Mouse (Mus musculus): ENCODE data around the gene Arl4a. TPM values are rescaled to one million over a fixed set of nuclear protein-coding genes. Genes with fewer than 3 reads are reported as not detected.

Gene Arl4a
- polyA plus RNA-seq, 1 experiment from 2014 or later = 108 TPM

GRCm38 (mm10) chr12:40037226-40037813 lies 505 bp downstream of the Arl4a start:
- peak overlapping the region; percentile 95 for H3K4me3 ChIP-seq (ENCODE audit: low read length)
- no peaks in the 10 kb centered on the region for H3K9me3 ChIP-seq (ENCODE audit: control insufficient read depth, low read length)
- H3K36me3 ChIP-seq (ENCODE audit: control insufficient read depth, insufficient read depth, low read length) = no peaks in the 10 kb centered on the region
- peak overlapping the region; percentile 96 for H3K9ac ChIP-seq (ENCODE audit: low read depth, low read length)
- peak overlapping the region; percentile 97 for H3K27ac ChIP-seq (ENCODE audit: low read depth, low read length)
- 0% methylated on average over 49 of the region's 60 CpGs for WGBS
- ATAC-seq = peak; percentile 97
- peaks cover 10% of the 10 kb centered on the region for H3K4me1 ChIP-seq (ENCODE audit: control insufficient read depth, insufficient read depth, low read depth, low read length)
- H3K4me2 ChIP-seq (ENCODE audit: low read length) = peak overlapping the region; percentile 84
- no peaks in the 10 kb centered on the region for H3K27me3 ChIP-seq (replicated peaks; ENCODE audit: control insufficient read depth, insufficient read depth, low read length)

DNA sequence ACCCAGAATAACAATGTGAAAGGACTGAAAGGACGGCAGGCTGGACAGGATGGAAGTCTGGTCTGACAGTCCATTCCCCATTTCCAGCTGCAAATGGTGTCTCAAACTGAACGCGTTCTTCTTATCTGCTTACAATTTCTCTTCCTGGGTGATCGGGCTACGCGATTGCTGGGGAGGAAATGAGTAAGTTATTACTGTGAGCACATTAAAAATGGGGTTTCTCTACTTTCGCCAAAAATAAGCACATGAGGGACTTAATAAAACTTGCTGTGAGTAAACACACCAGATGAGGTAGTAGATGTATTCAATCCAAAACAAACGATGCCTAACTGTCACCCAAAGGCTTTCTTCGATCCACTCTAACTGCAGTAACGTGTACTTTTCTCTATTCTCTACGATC lies 1.2 kb downstream of the Arl4a start:
- no peaks in the 10 kb centered on the region for H3K9me3 ChIP-seq (ENCODE audit: control insufficient read depth, low read length)

DNA sequence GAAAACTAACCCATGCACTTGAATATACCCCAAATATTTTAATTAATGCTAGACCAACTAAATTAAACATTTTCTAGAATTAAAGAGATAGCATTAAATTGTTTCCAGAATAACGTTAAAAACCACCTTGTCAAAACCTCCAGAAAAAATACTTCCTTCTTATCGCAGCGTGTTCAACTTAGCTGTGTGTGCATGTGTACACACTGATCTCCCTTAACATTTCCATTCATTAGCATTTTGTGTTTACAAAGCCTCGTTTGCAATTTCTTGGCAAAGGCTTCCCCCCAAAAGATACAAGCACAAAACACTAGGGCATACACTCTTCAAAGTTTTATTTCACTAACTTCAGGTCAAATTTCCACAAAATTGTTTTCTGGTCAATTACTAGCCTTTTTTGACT lies 2.3 kb downstream of the Arl4a start:
- 51% methylated on average over 4 of the region's 4 CpGs for WGBS
- Histone ChIP-seq H3K36me3 (ENCODE audit: control insufficient read depth, insufficient read depth, low read length) (no peaks in the 10 kb centered on the region), H3K9ac (ENCODE audit: low read depth, low read length) (no peak overlapping the region), H3K27me3 (replicated peaks; ENCODE audit: control insufficient read depth, insufficient read depth, low read length) (no peaks in the 10 kb centered on the region), H3K4me2 (ENCODE audit: low read length) (peak overlapping the region; percentile 84), H3K4me3 (ENCODE audit: low read length) (peak overlapping the region; percentile 95), H3K9me3 (ENCODE audit: control insufficient read depth, low read length) (no peaks in the 10 kb centered on the region), H3K27ac (ENCODE audit: low read depth, low read length) (no peak overlapping the region), H3K4me1 (ENCODE audit: control insufficient read depth, insufficient read depth, low read depth, low read length) (peaks cover 10% of the 10 kb centered on the region)
- no peak for ATAC-seq

More for the DNA sequence above, 1.2 kb downstream of the Arl4a start:
- Histone ChIP-seq H3K27ac (ENCODE audit: low read depth, low read length) (peak overlapping the region; percentile 97), H3K27me3 (replicated peaks; ENCODE audit: control insufficient read depth, insufficient read depth, low read length) (no peaks in the 10 kb centered on the region), H3K9ac (ENCODE audit: low read depth, low read length) (peak overlapping the region; percentile 96), H3K4me1 (ENCODE audit: control insufficient read depth, insufficient read depth, low read depth, low read length) (peaks cover 10% of the 10 kb centered on the region), H3K4me3 (ENCODE audit: low read length) (peak overlapping the region; percentile 95), H3K4me2 (ENCODE audit: low read length) (peak overlapping the region; percentile 84), H3K36me3 (ENCODE audit: control insufficient read depth, insufficient read depth, low read length) (no peaks in the 10 kb centered on the region)
- WGBS = 1% methylated on average over 11 of the region's 11 CpGs
- ATAC-seq = no peak

DNA sequence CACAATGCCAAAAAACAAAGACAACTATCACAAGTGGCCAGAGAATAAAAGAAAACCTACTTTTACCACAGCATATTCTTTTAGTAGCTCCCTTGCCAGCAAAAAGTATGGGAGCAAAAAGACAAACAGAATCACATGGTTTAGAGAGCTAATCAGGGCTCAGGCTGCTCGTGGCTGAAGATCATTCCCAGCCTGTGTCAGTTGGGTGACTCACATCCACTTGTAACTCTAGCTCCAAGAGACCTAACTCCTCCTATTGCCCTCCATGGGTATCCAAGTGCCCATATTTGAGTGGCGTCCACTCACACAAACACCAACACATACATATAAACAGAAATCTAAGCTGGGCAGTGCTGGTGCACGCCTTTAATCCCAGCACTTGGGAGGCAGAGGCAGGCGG lies 8.6 kb downstream of the Arl4a start:
- no peaks in the 10 kb centered on the region for H3K9me3 ChIP-seq (ENCODE audit: control insufficient read depth, low read length)
- no peak overlapping the region for H3K27ac ChIP-seq (ENCODE audit: low read depth, low read length)
- H3K4me1 ChIP-seq (ENCODE audit: control insufficient read depth, insufficient read depth, low read depth, low read length) = peaks cover 2% of the 10 kb centered on the region; the same call in 1 of the 2 replicates
- no peak overlapping the region for H3K4me2 ChIP-seq (ENCODE audit: low read length)
- ATAC-seq = no peak
- H3K36me3 ChIP-seq (ENCODE audit: control insufficient read depth, insufficient read depth, low read length) = no peaks in the 10 kb centered on the region
- 90% methylated on average over 4 of the region's 4 CpGs for WGBS
- no peak overlapping the region for H3K9ac ChIP-seq (ENCODE audit: low read depth, low read length)
- no peaks in the 10 kb centered on the region for H3K27me3 ChIP-seq (replicated peaks; ENCODE audit: control insufficient read depth, insufficient read depth, low read length)
- no peak overlapping the region for H3K4me3 ChIP-seq (ENCODE audit: low read length)

- 95% methylated on average over 3 of the region's 3 CpGs for WGBS
- Histone ChIP-seq H3K4me2 (ENCODE audit: low read length) (no peak overlapping the region), H3K36me3 (ENCODE audit: control insufficient read depth, insufficient read depth, low read length) (no peaks in the 10 kb centered on the region), H3K27ac (ENCODE audit: low read depth, low read length) (no peak overlapping the region), H3K4me3 (ENCODE audit: low read length) (no peak overlapping the region), H3K4me1 (ENCODE audit: control insufficient read depth, insufficient read depth, low read depth, low read length) (no peaks in the 10 kb centered on the region), H3K27me3 (replicated peaks; ENCODE audit: control insufficient read depth, insufficient read depth, low read length) (no peaks in the 10 kb centered on the region), H3K9ac (ENCODE audit: low read depth, low read length) (no peak overlapping the region), H3K9me3 (ENCODE audit: control insufficient read depth, low read length) (no peaks in the 10 kb centered on the region)
- ATAC-seq = no peak
These were observed 10.0 kb downstream of the Arl4a start for GRCm38 (mm10) chr12:40027846-40028245.

DNA sequence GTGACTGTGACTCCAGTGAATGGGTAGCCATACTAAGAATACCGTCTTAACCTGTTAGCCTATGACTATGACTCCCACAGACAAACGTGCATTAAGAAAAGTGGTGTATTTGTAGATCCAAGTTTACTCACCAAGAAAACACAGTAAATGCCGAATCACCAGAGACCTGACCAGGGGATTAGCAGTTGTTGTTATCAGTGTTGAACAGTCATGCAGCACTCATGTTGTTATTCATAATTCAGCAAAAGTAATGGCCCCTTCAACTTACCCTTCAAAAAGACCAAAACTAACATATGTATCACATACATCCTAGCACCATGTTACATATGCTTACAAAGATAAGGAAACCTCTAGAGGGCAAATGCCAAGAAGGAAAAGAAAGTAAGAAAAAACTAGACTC lies 10.4 kb downstream of the Arl4a start:
- H3K27me3 ChIP-seq (replicated peaks; ENCODE audit: control insufficient read depth, insufficient read depth, low read length) = no peaks in the 10 kb centered on the region
- ATAC-seq = no peak

DNA sequence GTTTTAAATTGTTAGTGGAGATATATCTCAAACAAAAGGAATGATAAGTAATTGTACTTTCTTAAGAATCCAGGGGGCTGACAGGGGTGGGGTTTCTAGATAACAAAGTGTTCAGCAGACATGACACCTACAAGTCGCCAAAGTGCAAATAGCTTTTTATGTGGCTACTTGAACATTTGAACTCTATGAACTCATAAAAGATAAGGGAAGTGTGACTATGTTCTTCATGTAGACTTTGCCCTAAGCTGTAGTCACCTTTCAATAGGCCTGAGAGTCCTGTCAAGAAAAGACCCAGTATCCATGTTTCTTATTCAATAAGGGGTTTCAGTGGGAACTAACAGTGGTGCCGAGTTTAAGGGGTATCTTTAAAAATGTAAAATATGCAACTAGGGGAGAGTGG lies 13.9 kb downstream of the Arl4a start:
- no peaks in the 10 kb centered on the region for H3K27me3 ChIP-seq (replicated peaks; ENCODE audit: control insufficient read depth, insufficient read depth, low read length)
- H3K9ac ChIP-seq (ENCODE audit: low read depth, low read length) = no peak overlapping the region
- no peaks in the 10 kb centered on the region for H3K36me3 ChIP-seq (ENCODE audit: control insufficient read depth, insufficient read depth, low read length)
- no peak for ATAC-seq
- 95% methylated on average over 2 of the region's 2 CpGs for WGBS
- H3K27ac ChIP-seq (ENCODE audit: low read depth, low read length) = no peak overlapping the region
- no peak overlapping the region for H3K4me2 ChIP-seq (ENCODE audit: low read length)
- H3K4me1 ChIP-seq (ENCODE audit: control insufficient read depth, insufficient read depth, low read depth, low read length) = no peaks in the 10 kb centered on the region
- no peaks in the 10 kb centered on the region for H3K9me3 ChIP-seq (ENCODE audit: control insufficient read depth, low read length)
- no peak overlapping the region for H3K4me3 ChIP-seq (ENCODE audit: low read length)

More for the DNA sequence above, 10.4 kb downstream of the Arl4a start:
- WGBS = 85% methylated on average over 3 of the region's 3 CpGs
- Histone ChIP-seq H3K4me1 (ENCODE audit: control insufficient read depth, insufficient read depth, low read depth, low read length) (no peaks in the 10 kb centered on the region), H3K27ac (ENCODE audit: low read depth, low read length) (no peak overlapping the region), H3K4me3 (ENCODE audit: low read length) (no peak overlapping the region), H3K4me2 (ENCODE audit: low read length) (no peak overlapping the region), H3K36me3 (ENCODE audit: control insufficient read depth, insufficient read depth, low read length) (no peaks in the 10 kb centered on the region), H3K9ac (ENCODE audit: low read depth, low read length) (no peak overlapping the region), H3K9me3 (ENCODE audit: control insufficient read depth, low read length) (no peaks in the 10 kb centered on the region)

DNA sequence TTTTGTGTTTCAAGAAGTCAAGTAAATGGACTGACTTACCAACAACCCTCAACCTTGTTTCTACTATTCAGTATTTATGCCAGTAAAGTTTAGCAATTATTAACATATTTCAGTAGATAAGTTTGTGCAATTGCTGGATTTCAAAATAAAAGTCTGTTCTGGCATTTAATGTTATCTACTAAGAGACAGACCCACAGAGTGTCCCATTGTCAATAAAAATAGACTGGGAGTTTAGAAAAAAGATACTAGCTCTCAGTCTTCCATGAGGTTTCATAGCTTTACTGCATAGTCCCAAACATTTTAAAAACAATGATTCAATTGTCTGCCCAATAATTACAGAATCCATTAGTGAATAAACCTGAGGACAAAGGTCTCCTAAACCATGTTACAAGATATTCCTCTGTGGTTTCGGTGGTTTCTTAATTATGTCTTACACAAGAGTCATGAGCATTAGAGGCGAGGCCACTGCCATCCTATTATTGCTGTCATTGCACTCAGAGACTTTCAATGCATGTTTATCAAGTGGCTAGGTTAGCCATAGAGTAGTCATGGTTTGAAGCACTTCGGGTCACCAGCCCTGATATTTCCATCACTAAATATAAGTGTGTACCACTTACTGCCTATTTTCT lies 14.7 kb downstream of the Arl4a start:
- no peak for ATAC-seq
- Histone ChIP-seq H3K4me3 (ENCODE audit: low read length) (no peak overlapping the region), H3K9me3 (ENCODE audit: control insufficient read depth, low read length) (no peaks in the 10 kb centered on the region), H3K27me3 (replicated peaks; ENCODE audit: control insufficient read depth, insufficient read depth, low read length) (no peaks in the 10 kb centered on the region), H3K4me1 (ENCODE audit: control insufficient read depth, insufficient read depth, low read depth, low read length) (no peaks in the 10 kb centered on the region), H3K27ac (ENCODE audit: low read depth, low read length) (no peak overlapping the region), H3K36me3 (ENCODE audit: control insufficient read depth, insufficient read depth, low read length) (no peaks in the 10 kb centered on the region), H3K9ac (ENCODE audit: low read depth, low read length) (no peak overlapping the region), H3K4me2 (ENCODE audit: low read length) (no peak overlapping the region)
- WGBS = 86% methylated on average over 3 of the region's 3 CpGs

GRCm38 (mm10) chr12:40022344-40022743 lies 15.5 kb downstream of the Arl4a start:
- Histone ChIP-seq H3K9me3 (ENCODE audit: control insufficient read depth, low read length) (no peaks in the 10 kb centered on the region), H3K9ac (ENCODE audit: low read depth, low read length) (no peak overlapping the region), H3K27me3 (replicated peaks; ENCODE audit: control insufficient read depth, insufficient read depth, low read length) (no peaks in the 10 kb centered on the region), H3K4me1 (ENCODE audit: control insufficient read depth, insufficient read depth, low read depth, low read length) (no peaks in the 10 kb centered on the region), H3K36me3 (ENCODE audit: control insufficient read depth, insufficient read depth, low read length) (no peaks in the 10 kb centered on the region), H3K4me2 (ENCODE audit: low read length) (no peak overlapping the region), H3K27ac (ENCODE audit: low read depth, low read length) (no peak overlapping the region), H3K4me3 (ENCODE audit: low read length) (no peak overlapping the region)
- 77% methylated on average over 3 of the region's 3 CpGs for WGBS
- ATAC-seq = no peak

All from hindbrain, embryonic 16.5 days (tissue).